ENCODE assay signal across 8 mouse cellular contexts in genomic region chrX:140503905-140504304, GRCm38 (mm10). TPM values are rescaled to one million over a fixed set of nuclear protein-coding genes. Genes with fewer than 3 reads are reported as not detected.
DNase-seq lines count a peak whose midpoint lies in the region; ATAC-seq and TF ChIP-seq lines count a peak whose summit lies in the region.

No protein-coding gene starts in this region.

- no peaks in the 10 kb centered on the region for H3K4me1 ChIP-seq in forebrain, postnatal 0 days (ENCODE audit: insufficient read depth)
- H3K4me1 ChIP-seq in liver, embryonic 11.5 days (replicated peaks; ENCODE audit: control insufficient read depth, insufficient read depth, low read length): no peaks in the 10 kb centered on the region; the same call in 1 of the 2 replicates

- H3K4me3 ChIP-seq in forebrain, postnatal 0 days (ENCODE audit: low read depth, low read length): no peak overlapping the region
- H3K4me3 ChIP-seq in liver, embryonic 11.5 days (ENCODE audit: low read depth, low read length): no peak overlapping the region

- H3K36me3 ChIP-seq in forebrain, postnatal 0 days (ENCODE audit: insufficient read depth): no peaks in the 10 kb centered on the region
- H3K36me3 ChIP-seq in liver, embryonic 11.5 days (ENCODE audit: control insufficient read depth, insufficient read depth, low read length): no peaks in the 10 kb centered on the region

- peak; percentile 20; the same call in 1 of the 2 replicates for ATAC-seq in forebrain, postnatal 0 days
- ATAC-seq in liver, embryonic 11.5 days (replicated peaks; ENCODE audit: low FRiP score): peak; percentile 74

- H3K27ac ChIP-seq in forebrain, postnatal 0 days (ENCODE audit: low read depth, low read length): no peak overlapping the region
- no peak overlapping the region for H3K27ac ChIP-seq in liver, embryonic 11.5 days (ENCODE audit: low read depth, low read length)

- TF ChIP-seq CTCF in forebrain, postnatal 0 days (IDR thresholded peaks at IDR 0.05; ENCODE audit: low read depth): peak; percentile 41; the same call in 1 of the 2 replicates

- no peak overlapping the region for H3K9ac ChIP-seq in forebrain, postnatal 0 days
- H3K9ac ChIP-seq in liver, embryonic 11.5 days (ENCODE audit: low read depth, low read length): no peak overlapping the region

- no peaks in the 10 kb centered on the region for H3K27me3 ChIP-seq in forebrain, postnatal 0 days (ENCODE audit: insufficient read depth, low read length)
- no peaks in the 10 kb centered on the region for H3K27me3 ChIP-seq in liver, embryonic 11.5 days (replicated peaks; ENCODE audit: control insufficient read depth, insufficient read depth, low read length)

- peak; percentile 39 for DNase-seq in ovary, adult 18-20 months (ENCODE audit: low spot score)
- no peak for DNase-seq in ovary, postnatal 10 days (ENCODE audit: low spot score)
- DNase-seq in brain, adult 2 months (ENCODE audit: low read depth, low spot score): peak; percentile 71
- peak; percentile 29 for DNase-seq in forebrain, postnatal 0 days
- peak; percentile 54 for DNase-seq in kidney, adult 11 months
- peak; percentile 53 for DNase-seq in liver, embryonic 11.5 days (ENCODE audit: low spot score)
- peak; percentile 62 to 75 for DNase-seq in natural killer cell, adult 2 months (ENCODE audit: low spot score in 2 of 2)
- DNase-seq in thymus, postnatal 14 days: peak; percentile 83

- H3K4me2 ChIP-seq in forebrain, postnatal 0 days (ENCODE audit: low read depth): no peak overlapping the region
- no peak overlapping the region for H3K4me2 ChIP-seq in liver, embryonic 11.5 days

- H3K9me3 ChIP-seq in forebrain, postnatal 0 days (ENCODE audit: low read length): no peaks in the 10 kb centered on the region
- no peaks in the 10 kb centered on the region for H3K9me3 ChIP-seq in liver, embryonic 11.5 days (ENCODE audit: control insufficient read depth, low read length)

- WGBS in forebrain, postnatal 0 days: 23% methylated on average over 7 of the region's 7 CpGs
- WGBS in liver, embryonic 11.5 days: 16% methylated on average over 7 of the region's 7 CpGs

RNA-seq across cellular contexts. Expression of gene Prps1, which starts 47.5 kb away (rescaled TPM):
- total RNA-seq in forebrain, postnatal 0 days (2014; rRNA removed): 48.9 and 50.2 TPM in 2 replicates
- polyA plus RNA-seq in forebrain, postnatal 0 days (2015; fragmentation: Nextera tagmentation; extraction: Ambion mirVana): 86.9 and 95.8 TPM in 2 replicates
- 78.3 and 87.7 TPM in 2 replicates for polyA plus RNA-seq in liver, embryonic 11.5 days (2014; fragmentation: Nextera tagmentation; extraction: Ambion mirVana)
